ENCODE assay signal across 7 mouse cellular contexts in genomic region chr4:149587596-149588168, GRCm38 (mm10). TPM values are rescaled to one million over a fixed set of nuclear protein-coding genes. Genes with fewer than 3 reads are reported as not detected.
DNase-seq lines count a peak whose midpoint lies in the region; ATAC-seq and TF ChIP-seq lines count a peak whose summit lies in the region.

No protein-coding gene starts in this region.

- TF ChIP-seq POLR2A in lung, adult 2 months (IDR thresholded peaks at IDR 0.05; ENCODE audit: borderline replicate concordance, extremely low read depth, low read depth, low read length), result no peak
- no peak for TF ChIP-seq POLR2A in embryonic fibroblast, embryonic 13.5 days (IDR thresholded peaks at IDR 0.05; ENCODE audit: low read depth, low read length)

- peak overlapping the region; percentile 94 for H3K4me2 ChIP-seq in intestine, embryonic 15.5 days (replicated peaks)

- no peak for DNase-seq in lung, adult 2 months
- DNase-seq in lung, postnatal 25 days (ENCODE audit: low spot score), result no peak
- DNase-seq in naive thymus-derived CD4-positive, alpha-beta T cell, adult 2 months (ENCODE audit: low read depth), result peak; percentile 20
- DNase-seq in thymus, postnatal 10 days (ENCODE audit: low spot score in 2 of 2), result no peak
- DNase-seq in Muller cell, postnatal 12 days (ENCODE audit: inconsistent ontology term), result no peak

- H3K4me3 ChIP-seq in lung, adult 2 months (replicated peaks; ENCODE audit: extremely low read depth, low read depth, low read length), result peak overlapping the region; percentile 83
- H3K4me3 ChIP-seq in embryonic fibroblast, embryonic 13.5 days (ENCODE audit: insufficient read depth, low read length), result peak overlapping the region; percentile 56
- peak overlapping the region; percentile 90 for H3K4me3 ChIP-seq in intestine, embryonic 15.5 days (replicated peaks)

- no peaks in the 10 kb centered on the region; the same call in none of the 2 replicates for H3K4me1 ChIP-seq in lung, adult 2 months (ENCODE audit: control insufficient read depth, insufficient read depth, low read length)
- 0 out of 2 replicates have a peak, but pooled peaks cover 2% of the 10 kb centered on the region for H3K4me1 ChIP-seq in embryonic fibroblast, embryonic 13.5 days (ENCODE audit: control insufficient read depth, insufficient read depth, low read length)
- peaks cover 19% of the 10 kb centered on the region for H3K4me1 ChIP-seq in intestine, embryonic 15.5 days (replicated peaks)

- H3K27me3 ChIP-seq in intestine, embryonic 15.5 days (replicated peaks), result peaks cover 8% of the 10 kb centered on the region; the same call in 1 of the 2 replicates

- peak overlapping the region; percentile 78 for H3K9ac ChIP-seq in intestine, embryonic 15.5 days

- ATAC-seq in intestine, embryonic 15.5 days, result no peak

- 22% methylated on average over 24 of the region's 24 CpGs for WGBS in lung, adult 2 months
- WGBS in intestine, embryonic 15.5 days, result 11% methylated on average over 24 of the region's 24 CpGs

- no peaks in the 10 kb centered on the region for H3K36me3 ChIP-seq in intestine, embryonic 15.5 days

- TF ChIP-seq CTCF in lung, adult 2 months (IDR thresholded peaks at IDR 0.05; ENCODE audit: insufficient read depth, low read length), result no peak
- TF ChIP-seq CTCF in embryonic fibroblast, embryonic 13.5 days (IDR thresholded peaks at IDR 0.05; ENCODE audit: borderline replicate concordance, insufficient read depth, low read length), result no peak

- H3K27ac ChIP-seq in embryonic fibroblast, embryonic 13.5 days (ENCODE audit: insufficient read depth, low read length), result no peak overlapping the region
- no peak overlapping the region for H3K27ac ChIP-seq in intestine, embryonic 15.5 days

- H3K9me3 ChIP-seq in intestine, embryonic 15.5 days, result peaks cover 6% of the 10 kb centered on the region; the same call in 1 of the 2 replicates

RNA-seq across cellular contexts. Expression of gene Clstn1, which starts 1.4 kb away (rescaled TPM):
- 93.8 and 111 TPM in 2 replicates for polyA plus RNA-seq in lung, adult 2 months (2012; rRNA removed)
- polyA plus RNA-seq in embryonic fibroblast, embryonic 13.5 days (2011; ENCODE audit: insufficient read length, low read depth, missing spikeins), result 52.0 and 53.6 TPM in 2 replicates
- polyA plus RNA-seq in intestine, embryonic 15.5 days (2015; fragmentation: Nextera tagmentation; extraction: Ambion mirVana), result 40.9 and 42.4 TPM in 2 replicates
